Mouse (Mus musculus) lung, adult 2 months (tissue): Measurements from ENCODE around the gene Actl10.

Source experiments
- CTCF ChIP-seq: fragments of 200-500 bp; IDR thresholded peaks from 2 replicates; pipeline ENCODE4 v1.5.1; 2011; ENCODE audit warnings: mild to moderate bottlenecking, low read length, control low read depth; ENCODE audit not compliant: insufficient read depth
- POLR2A ChIP-seq: fragments of 200-500 bp; IDR thresholded peaks from 2 replicates; pipeline ENCODE4 v1.6.1; 2011; ENCODE audit warnings: low read depth, mild to moderate bottlenecking, control low read depth, low read length, borderline replicate concordance; ENCODE audit errors: extremely low read depth

- TF ChIP-seq POLR2A (no peak), CTCF (peak; percentile 62; the same call in 1 of the 2 replicates)
Observed at GRCm38 (mm10) chr2:154507566-154508283, 43.9 kb upstream of the Actl10 start.
